Mouse (Mus musculus) spleen, adult 2 months (tissue): ENCODE measurements around the gene Tlr8. TPM values are rescaled to one million over a fixed set of nuclear protein-coding genes. Genes with fewer than 3 reads are reported as not detected.
A peak's percentile ranks its signal among the peaks of the same experiment; 100 is the strongest.

Experiments
- DNase-seq, 2 experiments: peaks; one replicate each; pipeline versions ENCODE4 v3.0.0 to v3.0.0-alpha.2; 2012 to 2021; ENCODE audit warnings: low spot score in 2 of 2, low read depth in 1 of 2
- H3K27ac ChIP-seq: fragments of 200-500 bp; 2 replicates; pipeline ENCODE4 v1.5.1; 2012; ENCODE audit warnings: low read length, inconsistent platforms; ENCODE audit not compliant: insufficient read depth
- H3K27me3 ChIP-seq: fragments of 200-500 bp; 2 replicates; pipeline ENCODE4 v1.6.1; 2012; ENCODE audit warnings: mild to moderate bottlenecking, moderate library complexity, low read length, inconsistent platforms; ENCODE audit not compliant: control insufficient read depth, insufficient read depth
- H3K36me3 ChIP-seq: fragments of 200-500 bp; 2 replicates; pipeline ENCODE4 v1.6.1; 2012; ENCODE audit warnings: mild to moderate bottlenecking, low read length, inconsistent platforms; ENCODE audit not compliant: control insufficient read depth, insufficient read depth
- H3K4me1 ChIP-seq: fragments of 200-500 bp; 2 replicates; pipeline ENCODE4 v1.6.1; 2011; ENCODE audit warnings: inconsistent platforms; ENCODE audit not compliant: control insufficient read depth, insufficient read depth, insufficient read length
- H3K4me3 ChIP-seq: fragments of 200-500 bp; 2 replicates; pipeline ENCODE4 v1.5.1; 2011; ENCODE audit warnings: mild to moderate bottlenecking, inconsistent platforms; ENCODE audit not compliant: insufficient read depth, insufficient read length; ENCODE audit errors: extremely low read depth
- CTCF ChIP-seq: fragments of 200-500 bp; IDR thresholded peaks from 2 replicates; pipeline ENCODE4 v1.5.1; 2011; ENCODE audit warnings: mild to moderate bottlenecking, inconsistent platforms; ENCODE audit not compliant: insufficient read depth, insufficient read length, insufficient replicate concordance; ENCODE audit errors: extremely low read depth
- POLR2A ChIP-seq: fragments of 200-500 bp; IDR thresholded peaks from 2 replicates; pipeline ENCODE4 v1.6.1; 2011; ENCODE audit warnings: low read depth, low read length, inconsistent platforms
- WGBS: fragments of 180-500 bp; shearing (Covaris S2); methylation state at CpG from one replicate; pipeline ENCODE4 v1.1.7; 2018; 5-methylcytosine and 5-hydroxymethylcytosine counted together
- polyA plus RNA-seq: library from polyadenylated mRNA; depleted of rRNA; stranded (reverse); fragments of >200 nt; gene quantifications from 2 replicates; pipeline ENCODE4 v1.2.3, GENCODE M21; 2012; rRNA removed

The Tlr8 gene
- polyA plus RNA-seq, 1 experiment, result 1.1 TPM

DNA sequence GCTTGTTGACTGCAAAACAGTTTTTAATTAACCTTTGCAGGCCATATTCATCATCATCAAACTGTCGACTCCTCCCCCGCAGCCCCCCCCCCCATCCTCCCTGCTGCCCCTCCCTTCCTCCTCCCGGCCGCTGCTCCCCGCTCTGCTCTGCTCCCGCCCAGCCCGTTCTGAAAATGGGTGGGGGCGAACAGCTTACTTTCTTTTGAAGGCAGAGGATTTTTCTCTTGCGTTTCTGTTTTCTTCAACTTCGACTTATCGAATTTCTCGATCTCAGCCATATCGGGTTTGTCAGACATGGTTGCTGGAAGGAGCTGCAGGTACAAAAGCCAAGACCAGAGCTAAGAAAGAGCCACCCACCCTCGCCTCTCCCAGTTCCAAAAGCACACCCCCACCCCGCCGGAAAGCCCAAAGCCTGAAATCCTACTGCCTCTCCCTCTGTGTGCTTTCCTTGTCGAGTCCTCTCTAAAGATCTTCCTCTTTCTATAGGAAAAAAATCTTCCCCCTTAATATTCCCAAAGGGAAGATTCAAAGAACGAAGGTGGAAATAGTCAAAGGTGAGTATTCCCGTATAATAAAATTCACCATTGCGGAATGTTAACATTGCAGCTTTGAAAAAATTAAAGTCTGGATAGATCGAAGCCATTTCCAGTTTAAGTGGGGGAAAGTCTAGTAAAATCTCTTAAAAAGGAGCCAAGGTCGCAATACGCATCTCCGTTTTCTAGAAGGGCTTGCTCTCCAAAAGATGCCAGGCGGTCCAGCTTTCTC, 56.2 kb downstream of the Tlr8 start:
- no peak for DNase-seq
- Histone ChIP-seq H3K36me3 (peaks cover 12% of the 10 kb centered on the region), H3K4me1 (peaks cover 12% of the 10 kb centered on the region), H3K4me3 (peak overlapping the region; percentile 68), H3K27ac (peak overlapping the region; percentile 98), H3K27me3 (no peaks in the 10 kb centered on the region)
- TF ChIP-seq CTCF (no peak), POLR2A (no peak)
- WGBS, result 30% methylated on average over 24 of the region's 25 CpGs

DNA sequence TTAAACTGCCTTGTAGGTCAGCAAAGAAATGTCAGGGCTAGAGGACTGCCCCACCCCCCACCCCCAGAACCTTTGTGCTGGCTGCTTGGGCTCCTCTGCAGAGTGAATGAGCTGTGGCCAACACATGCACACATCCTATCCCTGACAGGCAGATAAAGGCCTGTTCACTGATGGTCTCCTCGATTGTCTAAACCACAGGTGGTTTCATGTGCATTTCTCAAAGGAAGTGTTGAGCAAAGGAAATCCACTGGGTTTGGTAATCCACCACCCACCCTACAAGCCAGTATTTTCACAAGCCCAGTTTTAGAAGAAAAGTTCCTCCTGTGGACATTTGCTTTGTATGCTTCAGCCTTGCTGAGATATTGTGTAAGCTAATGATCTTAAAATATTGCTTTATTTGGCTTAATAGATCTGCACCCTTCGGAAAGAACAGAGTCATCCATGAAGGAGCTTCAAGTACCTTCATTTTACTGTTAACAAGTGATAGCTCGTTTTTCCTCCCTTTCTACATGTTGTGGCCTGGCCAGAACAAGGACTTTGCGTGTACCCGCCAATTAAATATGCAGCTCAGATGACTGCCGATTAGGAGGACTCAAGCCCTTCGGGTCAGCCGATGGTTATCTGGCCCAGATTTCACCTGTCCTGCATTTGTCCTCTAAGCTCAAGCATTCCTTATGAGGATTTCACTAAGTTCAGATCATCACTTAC, 58.2 kb downstream of the Tlr8 start:
- no peak for DNase-seq
- TF ChIP-seq CTCF (no peak), POLR2A (peak; percentile 3; the same call in 1 of the 2 replicates)
- Histone ChIP-seq H3K27me3 (no peaks in the 10 kb centered on the region), H3K27ac (peak overlapping the region; percentile 83), H3K36me3 (peaks cover 12% of the 10 kb centered on the region), H3K4me1 (peaks cover 7% of the 10 kb centered on the region; the same call in 1 of the 2 replicates), H3K4me3 (peak overlapping the region; percentile 44)
- WGBS, result 39% methylated on average over 8 of the region's 8 CpGs

DNA sequence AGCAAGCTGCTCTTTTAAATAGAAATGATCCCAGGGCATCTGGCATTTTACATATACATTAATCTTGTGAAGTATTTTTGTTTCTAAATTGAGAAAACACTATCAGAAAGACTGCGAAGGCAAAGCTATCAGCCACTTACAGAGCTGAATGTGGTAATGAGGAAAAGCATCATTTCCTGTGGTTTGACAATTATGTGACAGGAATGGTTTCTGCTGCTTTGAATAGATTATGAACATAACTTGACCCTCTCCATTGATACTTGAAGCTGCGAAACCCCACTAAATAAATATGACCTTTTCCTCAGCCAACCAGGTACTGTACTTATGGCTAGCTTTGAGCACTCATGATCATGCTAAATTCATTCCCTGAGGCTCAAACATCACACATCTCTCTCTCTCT, 62.8 kb downstream of the Tlr8 start:
- Histone ChIP-seq H3K27me3 (no peaks in the 10 kb centered on the region), H3K27ac (peak overlapping the region; percentile 60; the same call in 1 of the 2 replicates), H3K4me3 (no peak overlapping the region), H3K4me1 (peaks cover 7% of the 10 kb centered on the region; the same call in 1 of the 2 replicates), H3K36me3 (no peaks in the 10 kb centered on the region; the same call in 1 of the 2 replicates)
- WGBS, result 38% methylated on average over 2 of the region's 2 CpGs
- TF ChIP-seq CTCF, result no peak
- TF ChIP-seq POLR2A, result no peak
- DNase-seq, result no peak

DNA sequence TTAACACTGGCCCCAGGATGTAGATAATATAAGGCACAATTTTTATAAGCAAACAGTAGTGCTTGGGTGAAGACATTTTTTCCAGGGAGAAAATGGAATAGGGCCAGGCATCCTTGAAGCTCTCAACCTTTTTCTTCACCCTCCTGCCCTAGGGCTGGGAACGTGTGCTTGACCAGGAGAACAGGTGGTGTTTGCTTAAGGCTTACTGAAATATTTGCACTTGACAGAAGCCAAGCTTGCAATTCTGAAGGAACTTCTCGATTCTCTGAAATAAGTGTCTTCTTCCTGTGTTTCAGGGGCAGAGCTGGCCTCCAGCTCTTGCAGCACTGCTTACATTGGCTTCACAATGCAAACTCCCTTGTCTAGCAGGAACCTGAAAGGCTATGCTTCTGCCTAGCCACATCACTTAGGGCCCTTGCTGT, 68.9 kb downstream of the Tlr8 start:
- 37% methylated on average over 2 of the region's 2 CpGs for WGBS
- no peaks in the 10 kb centered on the region; the same call in 1 of the 2 replicates for H3K4me1 ChIP-seq
- H3K27ac ChIP-seq, result peak overlapping the region; percentile 57; the same call in 1 of the 2 replicates
- DNase-seq, result no peak
- no peaks in the 10 kb centered on the region for H3K27me3 ChIP-seq
- H3K36me3 ChIP-seq, result no peaks in the 10 kb centered on the region
- TF ChIP-seq CTCF (no peak), POLR2A (no peak)
- H3K4me3 ChIP-seq, result no peak overlapping the region

Other genes with a start within 250 kb of the Tlr8 start
- 327 and 363 TPM in 2 replicates for gene Tmsb4x, start 55.0 kb downstream of the Tlr8 start, polyA plus RNA-seq
- 1.8 and 2.6 TPM in 2 replicates for gene Tlr7, start 66.2 kb upstream of the Tlr8 start, polyA plus RNA-seq
- 19.7 and 26.6 TPM in 2 replicates for gene Prps2, start 118.4 kb upstream of the Tlr8 start, polyA plus RNA-seq